Mouse (Mus musculus) limb, embryonic 14.5 days (tissue): ENCODE measurements around the gene R3hdm2. TPM values are rescaled to one million over a fixed set of nuclear protein-coding genes. Genes with fewer than 3 reads are reported as not detected.

Experiments
- ATAC-seq: fragments of 200-750 bp; cut with Nextera tagmentation; 2 replicates; pipeline ENCODE4 v1.8.0; 2017; ENCODE audit warnings: low read depth, moderate number of reproducible peaks, moderate TSS enrichment; ENCODE audit not compliant: low FRiP score
- DNase-seq: peaks from one replicate; pipeline ENCODE4 v3.0.0-alpha.2; 2015; ENCODE audit warnings: low spot score
- H3K27ac ChIP-seq: fragments of 300-500 bp; sonication (generic); replicated peaks from 2 replicates; pipeline ENCODE4 v1.5.1; 2014; ENCODE audit warnings: low read depth, mild to moderate bottlenecking, low read length, moderate library complexity, mixed read lengths
- H3K27me3 ChIP-seq: fragments of 300-500 bp; sonication (generic); 2 replicates; pipeline ENCODE4 v1.6.1; 2014; ENCODE audit warnings: low read length, mixed read lengths; ENCODE audit not compliant: control insufficient read depth, insufficient read depth
- H3K36me3 ChIP-seq: fragments of 300-500 bp; sonication (generic); 2 replicates; pipeline ENCODE4 v1.6.1; 2014; ENCODE audit warnings: mild to moderate bottlenecking, low read length, moderate library complexity, mixed read lengths; ENCODE audit not compliant: control insufficient read depth, insufficient read depth
- H3K4me1 ChIP-seq: fragments of 300-500 bp; sonication (generic); 2 replicates; pipeline ENCODE4 v1.6.1; 2014; ENCODE audit warnings: antibody characterized with exemption, low read length, mixed read lengths; ENCODE audit not compliant: control insufficient read depth, insufficient read depth
- H3K4me2 ChIP-seq: fragments of 300-500 bp; sonication (generic); replicated peaks from 2 replicates; pipeline ENCODE4 v1.6.1; 2014; ENCODE audit warnings: low read depth, mild to moderate bottlenecking, low read length, moderate library complexity; ENCODE audit not compliant: severe bottlenecking
- H3K4me3 ChIP-seq: fragments of 300-500 bp; sonication (generic); replicated peaks from 2 replicates; pipeline ENCODE4 v1.5.1; 2014; ENCODE audit warnings: low read length
- H3K9ac ChIP-seq: fragments of 300-500 bp; sonication (generic); 2 replicates; pipeline ENCODE4 v1.6.1; 2014; ENCODE audit warnings: mild to moderate bottlenecking, low read depth, low read length, moderate library complexity; ENCODE audit not compliant: severe bottlenecking
- H3K9me3 ChIP-seq: fragments of 300-500 bp; sonication (generic); 2 replicates; pipeline ENCODE4 v1.6.1; 2016; ENCODE audit warnings: low read length; ENCODE audit not compliant: control insufficient read depth
- POLR2A ChIP-seq: fragments of 200-500 bp; IDR thresholded peaks from 2 replicates; pipeline ENCODE4 v1.8.0; 2012; ENCODE audit warnings: inconsistent platforms, mild to moderate bottlenecking, moderate library complexity, borderline replicate concordance; ENCODE audit not compliant: insufficient read depth, insufficient read length; ENCODE audit errors: extremely low read depth
- WGBS: fragments of 180-500 bp; shearing (Covaris S2); extraction: QIAGEN DNeasy Blood & Tissue Kit; methylation state at CpG from one replicate; pipeline ENCODE4 v1.1.7; 2014; 5-methylcytosine and 5-hydroxymethylcytosine counted together
- polyA plus RNA-seq, 2 experiments: library from polyadenylated mRNA; depleted of rRNA in 1 of 2; stranded (reverse) in 1 of 2; unstranded in 1 of 2; fragments of >200 nt; fragmentation: Nextera tagmentation in 1 of 2; extraction: Ambion mirVana in 1 of 2; gene quantifications; 2 replicates each; pipeline versions ENCODE4 v1.2.1 to v1.2.3; 2012 to 2014

R3hdm2 gene
- polyA plus RNA-seq, 2 experiments: 38.3 to 58.0 TPM

- 51% methylated on average over 2 of the region's 2 CpGs for WGBS
- H3K9ac ChIP-seq: peak overlapping the region; percentile 88
- no peaks in the 10 kb centered on the region for H3K27me3 ChIP-seq
- H3K36me3 ChIP-seq: no peaks in the 10 kb centered on the region
- peak overlapping the region; percentile 73 for H3K4me3 ChIP-seq
- peaks cover 9% of the 10 kb centered on the region for H3K4me1 ChIP-seq
- DNase-seq: no peak
- peak overlapping the region; percentile 96 for H3K27ac ChIP-seq
- no peak for TF ChIP-seq POLR2A
- H3K9me3 ChIP-seq: no peaks in the 10 kb centered on the region
- no peak for ATAC-seq
- H3K4me2 ChIP-seq: peak overlapping the region; percentile 62
Observed at GRCm38 (mm10) chr10:127381743-127382134, 1.6 kb downstream of the R3hdm2 start.

- H3K9ac ChIP-seq: no peak overlapping the region
- TF ChIP-seq POLR2A: no peak
- no peak overlapping the region for H3K4me2 ChIP-seq
- H3K27ac ChIP-seq: no peak overlapping the region
- no peak for ATAC-seq
- no peaks in the 10 kb centered on the region for H3K4me1 ChIP-seq
- 82% methylated on average over 6 of the region's 6 CpGs for WGBS
- H3K4me3 ChIP-seq: no peak overlapping the region
- no peaks in the 10 kb centered on the region for H3K9me3 ChIP-seq
- H3K27me3 ChIP-seq: no peaks in the 10 kb centered on the region
- H3K36me3 ChIP-seq: peaks cover 32% of the 10 kb centered on the region
- no peak for DNase-seq
Observed at GRCm38 (mm10) chr10:127391774-127392173, 11.6 kb downstream of the R3hdm2 start.

GRCm38 (mm10) chr10:127404701-127405100 lies 24.6 kb downstream of the R3hdm2 start:
- H3K27ac ChIP-seq: no peak overlapping the region
- H3K4me1 ChIP-seq: no peaks in the 10 kb centered on the region
- H3K4me2 ChIP-seq: no peak overlapping the region
- no peaks in the 10 kb centered on the region for H3K27me3 ChIP-seq
- no peak for TF ChIP-seq POLR2A
- no peak for ATAC-seq
- H3K9me3 ChIP-seq: no peaks in the 10 kb centered on the region
- WGBS: 91% methylated on average over 3 of the region's 3 CpGs
- no peak for DNase-seq
- H3K9ac ChIP-seq: no peak overlapping the region
- no peak overlapping the region for H3K4me3 ChIP-seq
- peaks cover 43% of the 10 kb centered on the region for H3K36me3 ChIP-seq

GRCm38 (mm10) chr10:127407391-127407790 lies 27.3 kb downstream of the R3hdm2 start:
- WGBS: 54% methylated on average over 4 of the region's 4 CpGs
- TF ChIP-seq POLR2A: no peak
- no peaks in the 10 kb centered on the region for H3K9me3 ChIP-seq
- H3K4me1 ChIP-seq: no peaks in the 10 kb centered on the region
- H3K9ac ChIP-seq: no peak overlapping the region
- no peak overlapping the region for H3K4me2 ChIP-seq
- H3K27me3 ChIP-seq: no peaks in the 10 kb centered on the region
- ATAC-seq (no peak), DNase-seq (no peak)
- no peak overlapping the region for H3K4me3 ChIP-seq
- peaks cover 17% of the 10 kb centered on the region for H3K36me3 ChIP-seq
- no peak overlapping the region for H3K27ac ChIP-seq

GRCm38 (mm10) chr10:127412101-127412500 lies 32.0 kb downstream of the R3hdm2 start:
- ATAC-seq: no peak
- no peaks in the 10 kb centered on the region for H3K9me3 ChIP-seq
- DNase-seq: no peak
- H3K36me3 ChIP-seq: peaks cover 9% of the 10 kb centered on the region
- H3K27ac ChIP-seq: no peak overlapping the region
- 68% methylated on average over 5 of the region's 5 CpGs for WGBS
- no peak overlapping the region for H3K4me3 ChIP-seq
- TF ChIP-seq POLR2A: no peak
- H3K9ac ChIP-seq: no peak overlapping the region
- no peaks in the 10 kb centered on the region for H3K27me3 ChIP-seq
- no peaks in the 10 kb centered on the region for H3K4me1 ChIP-seq
- H3K4me2 ChIP-seq: no peak overlapping the region

GRCm38 (mm10) chr10:127412776-127413175 lies 32.6 kb downstream of the R3hdm2 start:
- TF ChIP-seq POLR2A: no peak
- Histone ChIP-seq H3K27ac (no peak overlapping the region), H3K4me3 (no peak overlapping the region), H3K4me1 (no peaks in the 10 kb centered on the region), H3K36me3 (peaks cover 9% of the 10 kb centered on the region), H3K27me3 (no peaks in the 10 kb centered on the region), H3K4me2 (no peak overlapping the region), H3K9me3 (no peaks in the 10 kb centered on the region), H3K9ac (no peak overlapping the region)
- DNase-seq (no peak), ATAC-seq (no peak)
- 76% methylated on average over 2 of the region's 2 CpGs for WGBS
